Mouse (Mus musculus) heart, adult 8-10 months (tissue): ENCODE results near the gene Map3k12. TPM values are rescaled to one million over a fixed set of nuclear protein-coding genes. Genes with fewer than 3 reads are reported as not detected.

Experiments
- DNase-seq: peaks from one replicate; pipeline ENCODE4 v3.0.0; 2022; ENCODE audit warnings: low spot score
- total RNA-seq, 4 experiments: library from RNA; stranded (reverse); gene quantifications; 2 replicates each; pipeline ENCODE4 v1.2.4; 2022

The Map3k12 gene
- total RNA-seq, 4 experiments from 2014 or later, result 1.7 to 2.8 (median 2.3) TPM

DNA sequence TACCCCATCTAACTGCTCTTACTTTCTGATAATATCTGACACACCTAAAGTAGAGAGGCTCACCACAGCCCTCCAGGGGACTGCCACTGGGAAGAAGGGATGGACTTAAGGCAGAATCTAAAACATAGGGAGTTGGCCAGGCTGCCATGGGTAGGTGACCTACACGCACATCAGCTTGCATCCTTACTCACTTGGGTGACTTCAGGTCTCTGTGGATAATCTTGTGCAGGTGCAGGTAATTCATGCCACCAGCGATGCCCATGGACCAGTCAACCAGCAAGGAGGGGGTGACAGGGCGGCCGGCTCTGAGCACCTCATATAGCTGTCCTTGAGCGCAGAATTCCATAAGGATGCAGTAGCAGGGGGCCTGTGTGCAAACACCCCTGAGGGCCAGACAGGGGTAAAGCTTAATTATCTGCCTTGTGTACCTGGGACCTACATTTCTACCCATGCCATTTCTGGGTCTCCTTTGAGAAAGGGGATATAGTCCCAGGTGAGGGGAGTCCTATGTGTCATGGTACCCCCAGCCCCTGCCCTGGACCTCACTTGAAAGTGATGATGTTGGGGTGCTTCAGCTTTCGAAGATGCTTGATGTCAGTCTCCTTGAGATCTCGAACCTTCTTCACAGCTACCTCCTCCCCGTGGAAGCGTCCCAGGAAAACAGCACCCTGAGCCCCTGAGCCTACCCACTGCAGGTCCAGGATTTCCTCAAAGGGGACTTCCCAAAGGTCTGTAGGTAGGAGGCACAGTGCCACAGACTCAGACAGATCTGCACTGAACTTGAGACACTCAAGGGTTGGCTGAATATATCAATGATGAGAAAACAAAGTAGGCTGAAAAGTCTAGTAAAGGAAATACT lies 12.7 kb downstream of the Map3k12 start:
- no peak for DNase-seq

DNA sequence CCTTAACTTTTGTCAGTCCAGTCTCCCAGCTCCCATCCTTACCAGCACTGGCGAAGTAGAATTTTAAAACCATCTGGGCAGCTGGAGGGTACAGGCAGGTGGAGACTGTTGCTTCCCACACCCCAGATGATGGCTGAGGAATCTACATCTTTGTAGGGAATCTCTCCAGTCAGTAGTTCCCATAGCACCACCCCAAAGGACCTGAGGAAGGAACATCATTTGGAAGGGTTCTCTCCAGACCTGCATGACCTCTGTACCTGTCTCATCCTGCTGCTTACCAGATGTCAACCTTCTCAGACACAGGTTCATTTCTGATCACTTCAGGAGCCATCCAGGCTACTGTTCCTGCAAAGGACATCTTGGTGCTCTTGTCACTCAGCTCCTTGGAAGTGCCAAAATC lies 13.4 kb downstream of the Map3k12 start, which contains the start of gene Gm10337:
Gene Gm10337 (plus strand): TSS at position 276 of the 400 bp plus-strand sequence.
- no peak for DNase-seq

DNA sequence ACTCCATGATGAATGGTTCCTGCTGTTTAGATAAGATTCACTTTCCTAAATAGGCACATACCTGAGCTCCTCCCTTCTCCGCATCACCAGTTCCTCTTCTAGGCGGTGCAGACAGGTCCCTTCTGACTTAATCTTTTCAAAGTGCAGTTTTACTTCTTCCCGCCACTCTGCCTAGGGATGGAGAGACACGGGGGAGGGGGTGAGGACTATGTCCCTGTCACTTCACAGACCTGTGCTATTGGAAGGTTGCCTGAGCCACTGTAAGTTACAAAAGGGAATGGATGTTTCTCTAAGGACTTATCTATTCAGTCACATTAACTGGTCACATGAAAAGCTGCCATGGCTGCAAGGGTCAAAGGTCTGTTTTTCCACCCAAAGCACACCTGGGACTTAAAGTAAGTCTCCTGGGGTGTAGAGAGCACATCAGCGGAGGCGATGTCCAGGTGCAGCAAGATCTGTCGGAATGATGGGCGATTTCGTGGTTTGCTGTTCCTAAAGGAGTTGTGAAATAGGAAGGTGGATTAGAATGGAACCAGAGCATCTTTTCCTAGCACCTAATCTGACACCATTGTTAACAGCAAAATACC lies 14.5 kb downstream of the Map3k12 start:
- DNase-seq, result no peak

DNA sequence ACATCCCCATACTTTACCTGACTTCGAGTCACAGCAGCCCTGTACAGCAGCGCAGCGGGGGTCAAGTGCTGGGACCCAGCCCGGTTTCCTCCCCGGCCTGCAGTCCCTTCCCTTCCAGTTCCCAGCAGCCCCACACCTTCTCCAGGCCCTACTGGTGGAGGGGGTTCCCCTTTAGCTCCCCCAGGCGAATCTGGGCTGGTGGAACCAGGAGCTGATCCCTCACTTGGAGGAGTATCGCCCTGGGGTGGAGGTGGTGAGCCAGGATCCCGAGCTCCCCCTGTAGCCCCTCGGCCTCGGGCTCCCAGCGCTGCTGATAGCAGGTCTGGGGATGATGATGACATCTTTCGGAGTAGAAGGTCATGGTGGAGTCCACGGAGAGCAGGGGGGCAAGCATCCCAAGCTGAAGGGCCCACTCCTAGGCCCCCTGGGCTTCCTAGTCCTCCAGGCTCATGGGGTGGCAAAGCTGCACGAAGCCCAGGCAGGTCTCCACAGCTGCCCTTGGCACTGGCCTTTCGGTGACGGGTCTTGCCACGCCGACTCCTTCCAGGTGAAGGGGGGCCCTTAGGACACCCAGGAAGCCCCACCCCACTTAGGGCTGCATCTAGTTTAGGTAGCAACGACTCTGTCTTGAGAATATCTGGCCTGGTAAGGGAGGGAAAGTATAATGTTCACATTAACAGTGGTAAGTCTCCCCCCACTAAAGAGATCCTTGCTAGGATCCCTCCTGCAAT lies 15.6 kb downstream of the Map3k12 start:
- DNase-seq, result no peak

DNA sequence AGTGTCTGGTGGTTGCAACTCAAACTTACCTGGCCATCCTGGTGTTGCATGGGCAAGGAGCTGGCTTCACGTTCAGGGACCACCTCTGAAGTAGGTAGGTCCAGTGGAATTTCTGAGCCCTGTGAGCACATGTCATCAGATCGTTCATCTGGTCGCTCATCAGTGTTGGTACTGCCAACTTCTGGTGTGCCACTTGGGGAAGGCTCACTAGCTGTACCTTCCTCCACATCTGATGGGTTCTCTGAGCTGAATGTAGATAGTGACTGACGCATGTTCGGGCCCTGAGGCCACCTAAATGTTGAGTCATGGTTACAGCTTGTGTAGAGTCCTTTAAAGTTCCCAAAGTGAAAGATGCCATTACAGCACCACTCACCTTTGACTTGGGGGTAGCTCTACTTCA lies 16.4 kb downstream of the Map3k12 start:
- DNase-seq, result no peak

DNA sequence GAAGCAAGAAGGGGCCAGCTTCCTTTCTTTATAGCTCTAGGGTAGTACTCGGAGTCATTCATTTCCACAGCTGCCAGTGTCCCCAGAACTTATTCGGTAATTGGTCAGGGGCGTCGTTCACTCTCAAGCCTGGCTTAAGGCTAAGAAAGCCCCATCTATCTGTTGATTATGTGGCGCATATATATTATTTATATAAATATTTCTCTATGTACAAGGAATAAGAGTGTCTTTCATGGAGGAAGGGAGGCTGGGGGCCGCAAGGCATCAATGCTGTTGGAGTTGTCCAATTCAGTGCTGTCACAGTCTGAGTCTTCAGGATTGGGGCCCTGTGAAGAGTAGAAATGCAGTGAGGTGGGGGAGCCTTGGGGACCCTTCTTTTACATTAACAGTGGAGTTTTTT lies 17.0 kb downstream of the Map3k12 start:
- no peak for DNase-seq

DNA sequence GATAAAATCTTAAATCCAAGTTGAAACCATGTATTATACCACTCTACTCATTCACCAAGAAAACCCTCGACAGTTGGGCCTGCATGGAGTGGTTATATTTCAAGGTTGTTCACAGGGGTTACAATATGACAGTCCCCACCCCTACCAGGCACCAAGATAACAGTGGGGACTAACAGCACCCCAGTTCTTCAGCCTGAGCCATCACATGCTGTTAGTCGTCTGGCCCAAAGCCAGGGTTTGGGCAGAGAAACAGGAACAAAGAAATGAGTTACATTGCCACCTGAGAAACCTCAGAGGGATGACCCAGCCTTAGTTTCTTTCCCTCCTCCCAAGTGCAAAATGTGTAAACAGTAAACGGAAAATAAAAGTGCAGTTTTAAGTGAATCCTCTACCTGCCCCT lies 17.5 kb downstream of the Map3k12 start:
- no peak for DNase-seq

DNA sequence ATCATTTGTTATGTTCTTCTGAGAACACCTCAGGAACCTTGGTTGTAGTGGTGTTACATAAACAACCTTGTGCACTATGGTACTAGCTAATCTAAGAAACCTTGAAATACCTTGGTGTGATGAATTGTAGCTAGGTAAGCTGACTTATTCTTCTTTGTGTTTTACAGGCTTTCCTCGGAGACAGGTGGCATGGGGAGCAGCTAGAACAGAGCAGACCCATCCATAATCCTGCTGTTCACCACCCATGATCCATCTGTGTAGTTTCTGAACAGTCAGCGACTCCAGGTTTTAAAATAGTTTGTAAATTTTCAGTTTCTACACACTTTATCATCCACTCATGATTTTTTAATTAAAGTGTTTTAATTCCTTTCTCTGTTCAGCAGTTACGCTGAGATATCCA lies 18.5 kb downstream of the Map3k12 start:
- DNase-seq, result no peak

DNA sequence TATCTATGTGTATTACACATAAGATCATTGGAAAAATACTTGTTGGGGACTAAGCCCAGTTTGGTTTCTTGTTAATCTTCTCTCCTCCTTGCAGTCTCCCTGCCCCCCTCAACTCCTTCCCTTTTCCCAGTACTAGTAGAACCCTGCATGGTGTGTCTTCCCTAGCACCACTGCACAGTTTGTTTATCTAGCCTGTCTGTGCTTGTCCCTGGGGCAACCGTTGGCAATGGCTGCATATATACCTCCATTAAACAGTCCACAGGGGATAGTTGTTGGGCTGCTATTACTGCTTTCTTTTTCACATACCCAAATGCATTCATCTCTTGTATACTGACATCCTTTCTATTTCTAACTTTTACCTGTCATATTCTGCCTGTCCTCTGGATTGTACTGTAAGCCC lies 29.2 kb downstream of the Map3k12 start:
- no peak for DNase-seq

DNA sequence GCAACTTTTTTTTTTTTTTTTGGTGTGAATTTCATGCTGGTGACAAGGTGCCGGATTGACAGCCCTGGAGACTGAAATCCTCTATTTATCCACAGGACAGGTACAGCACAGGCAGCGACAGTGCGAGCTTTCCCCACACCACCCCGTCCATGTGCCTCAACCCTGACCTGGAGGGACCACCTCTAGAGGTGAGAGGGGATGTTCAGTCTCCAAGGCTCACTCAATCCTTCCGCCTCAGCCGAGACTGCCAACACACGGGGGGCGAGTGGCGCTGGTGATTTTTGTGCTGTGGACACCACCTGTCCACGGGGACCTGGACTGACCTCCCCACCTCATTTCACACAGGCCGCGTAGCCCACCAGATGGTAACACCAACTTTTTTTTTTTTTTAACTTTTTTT lies 31.0 kb downstream of the Map3k12 start:
- no peak for DNase-seq

DNA sequence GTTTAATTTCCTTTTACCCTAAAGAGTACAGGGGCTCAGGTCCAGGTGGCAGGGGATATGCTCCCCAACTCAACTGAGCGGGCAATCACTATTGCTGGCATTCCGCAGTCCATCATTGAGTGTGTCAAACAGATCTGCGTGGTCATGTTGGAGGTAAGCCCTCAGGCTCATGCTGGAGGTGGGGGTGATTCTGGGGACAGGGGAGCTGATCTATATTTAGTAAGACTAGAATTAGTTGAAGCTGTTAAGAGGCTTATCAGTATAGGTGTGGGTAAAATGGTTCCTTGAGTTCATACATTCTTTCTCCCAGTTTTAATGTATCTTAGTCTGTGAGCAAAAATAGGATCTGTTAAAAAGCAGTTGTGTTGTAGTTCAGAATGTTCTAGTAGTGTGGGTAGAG lies 33.7 kb downstream of the Map3k12 start:
- DNase-seq, result no peak

DNA sequence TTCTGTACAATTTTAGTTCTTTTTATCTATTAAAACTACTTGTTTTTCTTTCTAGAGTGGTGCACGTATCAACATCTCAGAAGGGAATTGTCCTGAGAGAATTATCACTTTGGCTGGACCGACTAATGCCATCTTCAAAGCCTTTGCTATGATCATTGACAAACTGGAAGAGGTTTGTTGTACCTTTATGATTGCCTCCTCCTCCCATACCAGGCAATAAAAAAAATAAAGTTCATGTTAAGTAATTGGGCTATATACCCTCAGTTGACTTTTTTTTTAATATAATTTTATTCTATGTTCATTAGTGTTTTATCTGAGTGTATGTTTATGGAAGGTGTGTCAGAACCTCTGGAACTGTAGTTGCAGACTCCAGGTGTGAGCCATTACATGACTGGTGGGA lies 42.3 kb downstream of the Map3k12 start:
- DNase-seq, result no peak

DNA sequence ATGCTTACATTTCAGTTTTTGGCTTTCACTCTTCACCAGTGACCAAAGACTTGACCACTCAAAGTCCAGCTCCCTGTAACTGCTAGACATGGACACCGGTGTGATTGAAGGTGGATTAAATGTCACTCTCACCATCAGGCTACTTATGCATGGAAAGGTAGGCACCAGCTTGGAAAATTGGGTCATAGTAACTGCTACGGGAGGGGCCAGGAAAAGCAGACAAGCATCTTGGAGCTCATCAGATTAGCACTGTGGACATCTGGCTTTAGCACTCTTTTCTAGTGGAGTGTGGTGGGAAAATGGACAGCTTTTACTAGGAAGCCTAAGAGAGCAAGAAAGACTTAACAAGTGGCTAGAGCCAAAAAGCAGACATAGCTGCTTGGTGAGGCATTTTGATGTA lies 43.6 kb downstream of the Map3k12 start:
- no peak for DNase-seq

DNA sequence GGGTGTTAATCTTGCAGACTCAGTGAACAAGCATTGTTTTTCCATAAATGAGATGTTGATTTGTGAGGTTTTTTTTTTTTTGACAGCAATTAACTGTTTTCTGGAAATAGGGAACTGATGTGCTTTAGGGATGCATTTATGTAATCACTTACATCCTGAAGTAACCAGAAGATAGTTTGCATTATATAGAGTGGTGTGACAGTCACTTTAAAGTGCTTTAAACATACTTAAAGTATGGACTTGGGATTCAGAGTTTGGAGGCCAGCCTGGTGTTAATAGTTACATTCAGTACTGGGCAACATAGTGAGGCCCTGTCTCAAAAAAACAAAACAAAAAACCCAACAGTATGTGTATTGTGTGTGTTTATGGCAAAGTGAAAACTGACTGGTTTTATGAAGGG lies 45.1 kb downstream of the Map3k12 start:
- no peak for DNase-seq

DNA sequence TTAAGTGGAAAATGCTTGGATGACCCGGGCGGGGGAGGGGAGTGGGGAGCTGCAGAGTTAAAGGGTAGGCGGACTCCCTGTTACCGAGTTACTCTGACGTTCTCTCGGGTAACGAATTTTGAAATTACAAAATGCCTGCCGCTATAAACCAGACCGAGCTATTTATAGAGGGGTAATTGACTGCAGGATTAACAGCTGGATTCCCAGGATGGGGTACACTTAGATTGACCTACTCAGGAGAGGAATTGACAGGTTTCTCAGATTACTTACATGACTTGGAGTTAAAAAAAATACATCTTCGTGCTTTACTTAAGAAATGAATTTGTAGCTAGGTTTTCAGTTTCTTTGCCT lies 45.6 kb downstream of the Map3k12 start:
- peak; percentile 22 for DNase-seq

DNA sequence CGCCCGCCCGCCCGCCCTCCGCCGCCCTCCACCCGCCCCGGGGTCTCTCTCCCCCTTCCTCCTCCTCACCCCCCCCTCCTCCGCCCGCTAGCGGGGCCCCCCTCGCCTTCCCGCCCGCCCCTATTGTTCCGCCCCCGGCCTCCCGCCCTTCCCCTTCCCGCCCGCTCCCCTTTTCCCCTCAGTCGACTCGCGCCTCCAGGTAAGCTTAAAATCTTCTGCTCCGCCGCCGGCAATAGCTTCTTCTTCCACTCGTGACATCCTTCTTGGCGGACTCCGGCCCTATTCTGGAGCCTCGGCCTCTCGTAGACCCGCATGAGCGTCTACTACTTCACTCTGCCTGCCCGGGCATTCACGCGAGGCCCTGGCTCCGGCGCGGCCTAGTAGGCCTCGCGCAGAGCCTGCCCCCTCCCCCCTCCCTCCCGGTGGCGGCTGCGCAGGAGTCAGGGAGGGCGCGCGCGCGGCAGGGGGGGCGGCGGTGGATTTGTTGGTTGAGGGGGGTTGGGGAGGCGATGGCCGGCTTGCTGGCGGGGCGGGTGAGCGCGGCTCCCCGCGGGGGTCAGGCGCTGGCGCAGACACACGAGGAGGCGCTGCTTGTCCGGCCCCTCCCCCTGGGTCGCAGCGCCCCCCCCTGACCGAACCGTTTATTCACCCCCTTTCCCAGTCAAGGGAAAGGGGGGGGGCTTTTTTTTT lies 46.1 kb downstream of the Map3k12 start:
- DNase-seq, result peak; percentile 67

DNA sequence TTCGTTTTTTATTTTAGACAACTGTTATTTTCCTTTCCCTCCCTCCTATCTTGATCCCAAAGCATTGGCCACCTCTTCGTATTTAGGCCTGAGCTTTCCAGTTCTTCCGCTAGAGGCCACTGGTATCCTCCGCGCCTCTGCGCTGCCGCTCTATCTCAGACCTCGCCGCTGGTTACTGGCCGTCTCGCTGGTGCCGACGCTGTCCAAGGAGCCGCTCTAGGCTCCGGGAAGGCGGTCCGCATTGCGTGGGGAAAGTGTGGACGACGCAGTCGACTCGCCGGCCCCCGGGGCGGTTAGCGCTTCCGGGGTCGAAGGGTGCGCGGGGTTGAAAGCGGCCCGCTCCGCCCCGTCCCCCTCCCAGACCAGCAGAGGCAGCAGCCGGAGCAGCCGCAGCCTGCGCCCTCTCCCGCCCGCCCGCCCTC lies 46.7 kb downstream of the Map3k12 start, which contains the start of gene Pcbp2:
Gene Pcbp2 (plus strand): TSS at position 357 of the 422 bp plus-strand sequence.
- peak; percentile 94 for DNase-seq

DNA sequence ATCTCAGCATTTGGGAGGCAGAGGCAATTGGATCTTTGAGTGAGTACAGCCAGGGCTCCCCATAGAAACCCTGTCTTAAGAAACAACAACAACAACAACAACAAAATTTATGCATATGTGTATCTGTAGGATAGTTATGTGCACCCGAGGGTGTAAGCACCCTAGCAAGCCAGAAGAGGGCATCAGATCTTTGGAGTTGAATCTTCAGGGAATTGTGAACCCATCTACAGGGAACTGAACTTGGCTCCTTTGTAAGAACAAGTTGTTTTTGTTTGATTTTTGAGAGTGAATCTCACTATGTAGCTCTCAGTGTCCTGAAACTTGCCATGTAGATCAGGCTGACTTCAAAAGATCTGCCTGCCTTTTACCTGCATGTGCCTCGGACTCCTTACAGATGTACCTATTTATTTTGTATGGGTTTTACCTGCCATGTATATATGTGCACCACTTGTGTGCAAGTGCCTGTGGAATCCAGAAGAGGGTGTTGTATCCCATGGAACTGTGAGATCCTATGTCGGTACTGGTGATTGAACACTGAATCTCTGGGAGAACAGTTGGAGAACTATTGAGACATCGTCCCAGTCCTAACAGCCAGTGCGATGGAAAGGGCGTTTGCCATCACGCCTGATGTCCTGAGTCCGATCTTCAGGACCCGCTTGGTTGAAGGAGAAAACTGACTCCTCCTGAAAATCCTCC lies 48.0 kb downstream of the Map3k12 start:
- DNase-seq, result no peak

DNA sequence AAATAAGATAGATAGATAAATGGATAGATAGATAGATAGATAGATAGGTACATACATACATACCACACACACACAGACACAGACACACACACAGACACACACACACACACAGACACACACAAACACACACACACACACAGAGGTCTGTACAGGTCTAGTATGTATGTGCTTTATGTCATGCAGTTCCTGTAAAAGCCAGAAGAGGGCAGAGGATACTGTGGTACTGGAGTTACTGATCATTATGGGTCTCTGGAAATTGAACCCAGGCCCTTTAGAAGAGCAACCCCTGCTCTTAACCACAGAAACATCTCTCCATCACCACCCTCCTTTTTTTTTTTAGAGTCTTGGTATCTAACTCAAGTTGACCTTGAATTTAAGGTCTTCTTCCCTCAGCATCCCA lies 53.2 kb downstream of the Map3k12 start:
- DNase-seq, result no peak

DNA sequence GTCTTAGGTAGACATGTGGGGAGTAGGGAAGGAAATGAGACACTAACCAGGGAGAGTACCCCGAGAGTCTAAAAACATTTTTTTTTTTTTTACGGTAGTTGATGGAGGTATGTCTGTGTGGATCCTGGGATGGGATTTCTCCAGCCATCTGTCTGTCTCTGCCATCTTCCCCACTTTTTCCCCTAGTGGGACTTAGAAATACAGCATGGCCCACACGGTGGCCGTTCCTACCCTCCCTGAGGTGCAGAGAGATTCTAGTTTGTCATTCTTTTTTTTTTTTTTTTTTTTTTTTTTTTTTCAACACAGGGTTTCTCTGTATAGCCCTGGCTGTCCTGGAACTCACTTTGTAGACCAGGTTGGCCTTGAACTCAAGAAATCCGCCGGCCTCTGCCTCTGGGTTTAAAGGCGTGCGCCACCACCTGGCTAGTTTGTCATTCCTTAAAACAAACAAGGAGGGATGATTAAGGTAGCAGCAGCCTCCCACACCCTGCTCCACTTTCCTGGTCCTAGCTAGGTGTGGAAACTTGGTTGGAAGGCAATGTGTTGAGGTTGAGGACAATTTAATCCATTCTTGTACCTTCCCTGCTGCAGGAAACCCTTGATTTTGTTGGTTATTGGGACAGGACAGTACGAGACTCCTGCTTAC lies 55.3 kb downstream of the Map3k12 start:
- no peak for DNase-seq

DNA sequence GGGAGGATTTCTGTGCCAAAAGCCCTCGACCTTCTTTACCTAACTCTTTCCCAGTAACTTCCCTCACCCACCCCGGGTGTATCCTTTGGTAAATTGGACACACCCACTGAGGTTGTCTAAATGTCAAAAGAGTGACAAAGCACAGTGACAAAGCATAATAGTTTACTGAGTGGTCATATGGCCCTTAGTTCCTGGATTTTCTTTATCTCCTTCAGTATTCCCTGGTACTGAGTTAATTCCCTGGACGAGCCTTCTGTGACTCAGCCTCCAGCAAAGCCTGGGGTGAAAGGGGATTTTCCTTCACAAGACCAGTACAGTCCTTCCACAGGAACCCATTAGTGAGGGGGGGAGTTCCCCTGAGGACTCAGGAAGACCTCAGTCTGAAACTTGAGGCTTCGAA lies 55.9 kb downstream of the Map3k12 start:
- peak; percentile 21 for DNase-seq
